Mouse (Mus musculus) Patski (cell line): ENCODE measurements at regions not wholly inside any gene's neighbourhood (a gene's known extent, or its start where the extent isn't known, plus 50 kb on each side); places are given as distances from the start of the nearest gene placed in this dataset.

Experiments used
- ATAC-seq: fragments of 100-300 bp; one replicate; pipeline ENCODE4 v1.8.0; 2021
- CTCF ChIA-PET: fragments of 350-600 bp; sonication (Branson Sonifier 250); formaldehyde crosslinking; loops from one replicate; lab custom pipeline; 2022; ENCODE audit warnings: inconsistent platforms; lab: Charles Lee
- POLR2A ChIA-PET: fragments of 350-600 bp; sonication (Branson Sonifier 250); formaldehyde crosslinking; loops from one replicate; lab custom pipeline; 2022; ENCODE audit warnings: antibody characterized with exemption, inconsistent platforms; lab: Charles Lee
- DNase-seq: peaks from one replicate; pipeline ENCODE4 v3.0.0-alpha.2; 2011; ENCODE audit warnings: low read depth, low spot score
- H3K27me3 ChIP-seq: fragments of 371-371 bp; one replicate; pipeline ENCODE4 v1.5.1; 2021
- CTCF ChIP-seq: fragments of 100-300 bp; IDR thresholded peaks from one replicate; pipeline ENCODE4 v1.5.1; 2021
- in situ Hi-C: fragments of 300-500 bp; cut with MboI; formaldehyde crosslinking; loops from 3 replicates; pipeline ENCODE4 v1.11.1; 2018; ENCODE audit warnings: low pct_unique_long_range_greater_than_20kb, mixed read lengths

GRCm38 (mm10) chr6:135472495-135472894 is 110.2 kb downstream of the Emp1 start:
- H3K27me3 ChIP-seq: no peaks in the 10 kb centered on the region
- TF ChIP-seq CTCF: no peak
- CTCF ChIA-PET: interaction anchor here (0.7 kb wide), 1 partner anchor 950 kb away, joined by 3 read pairs; no protein-coding TSS in a partner anchor
- POLR2A ChIA-PET: interaction anchor here (0.6 kb wide), 1 partner anchor 31 kb away, joined by 3 read pairs; no protein-coding TSS in a partner anchor
- in situ Hi-C loops: no loop called here
- ATAC-seq (no peak), DNase-seq (no peak)

- H3K27me3 ChIP-seq: no peaks in the 10 kb centered on the region
- DNase-seq (no peak), ATAC-seq (peak; percentile 21)
- POLR2A ChIA-PET: no interaction called here
- in situ Hi-C loops: no loop called here
- no peak for TF ChIP-seq CTCF
- CTCF ChIA-PET: no interaction called here
Observed at GRCm38 (mm10) chr6:135473146-135473545, 110.8 kb downstream of the Emp1 start.

- in situ Hi-C loops: no loop called here
- no peak for DNase-seq
- TF ChIP-seq CTCF: no peak
- ATAC-seq: no peak
- POLR2A ChIA-PET: no interaction called here
- CTCF ChIA-PET: no interaction called here
- H3K27me3 ChIP-seq: no peaks in the 10 kb centered on the region
Observed at GRCm38 (mm10) chr6:135488795-135489194, 126.5 kb downstream of the Emp1 start.

- no peak for TF ChIP-seq CTCF
- no peaks in the 10 kb centered on the region for H3K27me3 ChIP-seq
- in situ Hi-C loops: no loop called here
- POLR2A ChIA-PET: no interaction called here
- no peak for ATAC-seq
- CTCF ChIA-PET: interaction anchor here (0.9 kb wide), 1 partner anchor 26 kb away, joined by 3 read pairs; no protein-coding TSS in a partner anchor
- DNase-seq: no peak
Observed at GRCm38 (mm10) chr6:135493983-135494382, 131.6 kb downstream of the Emp1 start.

GRCm38 (mm10) chr6:135495841-135496240 is 133.5 kb downstream of the Emp1 start:
- TF ChIP-seq CTCF: no peak
- DNase-seq (no peak), ATAC-seq (no peak)
- CTCF ChIA-PET: interaction anchor here (1.4 kb wide), 1 partner anchor 15 kb away, joined by 4 read pairs; no protein-coding TSS in a partner anchor
- in situ Hi-C loops: no loop called here
- no peaks in the 10 kb centered on the region for H3K27me3 ChIP-seq
- POLR2A ChIA-PET: no interaction called here

- POLR2A ChIA-PET: no interaction called here
- peak; percentile 34 for TF ChIP-seq CTCF
- in situ Hi-C loops: no loop called here
Observed at GRCm38 (mm10) chr6:135498592-135498991, 136.2 kb downstream of the Emp1 start.

GRCm38 (mm10) chr6:135500381-135500780 is 138.0 kb downstream of the Emp1 start:
- H3K27me3 ChIP-seq: no peaks in the 10 kb centered on the region
- in situ Hi-C loops: no loop called here
- ATAC-seq (no peak), DNase-seq (no peak)
- TF ChIP-seq CTCF: no peak
- ChIA-PET CTCF (no interaction called here), POLR2A (no interaction called here)

More at GRCm38 (mm10) chr6:135498592-135498991, 136.2 kb downstream of the Emp1 start:
- CTCF ChIA-PET: no interaction called here
- DNase-seq (no peak), ATAC-seq (no peak)
- H3K27me3 ChIP-seq: no peaks in the 10 kb centered on the region

- DNase-seq (no peak), ATAC-seq (no peak)
- H3K27me3 ChIP-seq: no peaks in the 10 kb centered on the region
- TF ChIP-seq CTCF: no peak
- ChIA-PET CTCF (no interaction called here), POLR2A (no interaction called here)
- in situ Hi-C loops: no loop called here
Observed at GRCm38 (mm10) chr6:135501791-135502190, 139.4 kb downstream of the Emp1 start.

GRCm38 (mm10) chr6:135502405-135502804 is 140.1 kb downstream of the Emp1 start:
- CTCF ChIA-PET: no interaction called here

GRCm38 (mm10) chr6:135518710-135519437 is 156.5 kb downstream of the Emp1 start:
- DNase-seq: no peak
- ATAC-seq: no peak
- ChIA-PET CTCF (no interaction called here), POLR2A (no interaction called here)
- no peaks in the 10 kb centered on the region for H3K27me3 ChIP-seq
- in situ Hi-C loops: no loop called here
- TF ChIP-seq CTCF: no peak

More at GRCm38 (mm10) chr6:135502405-135502804, 140.1 kb downstream of the Emp1 start:
- POLR2A ChIA-PET: no interaction called here
- no peaks in the 10 kb centered on the region for H3K27me3 ChIP-seq
- ATAC-seq (no peak), DNase-seq (no peak)
- in situ Hi-C loops: no loop called here
- no peak for TF ChIP-seq CTCF

- ChIA-PET POLR2A (no interaction called here), CTCF (no interaction called here)
- ATAC-seq (no peak), DNase-seq (no peak)
- in situ Hi-C loops: no loop called here
- no peak for TF ChIP-seq CTCF
- no peaks in the 10 kb centered on the region for H3K27me3 ChIP-seq
Observed at GRCm38 (mm10) chr6:135519438-135519803, 157.1 kb downstream of the Emp1 start.
